Mouse (Mus musculus) ZHBTc4 (cell line): ENCODE measurements at regions not wholly inside any gene's neighbourhood (a gene's known extent, or its start where the extent isn't known, plus 50 kb on each side); places are given as distances from the start of the nearest gene placed in this dataset.

Experiments
- DNase-seq: peaks from one replicate; pipeline ENCODE4 v3.0.0-alpha.2; 2011; ENCODE audit warnings: low read depth, low spot score

DNA sequence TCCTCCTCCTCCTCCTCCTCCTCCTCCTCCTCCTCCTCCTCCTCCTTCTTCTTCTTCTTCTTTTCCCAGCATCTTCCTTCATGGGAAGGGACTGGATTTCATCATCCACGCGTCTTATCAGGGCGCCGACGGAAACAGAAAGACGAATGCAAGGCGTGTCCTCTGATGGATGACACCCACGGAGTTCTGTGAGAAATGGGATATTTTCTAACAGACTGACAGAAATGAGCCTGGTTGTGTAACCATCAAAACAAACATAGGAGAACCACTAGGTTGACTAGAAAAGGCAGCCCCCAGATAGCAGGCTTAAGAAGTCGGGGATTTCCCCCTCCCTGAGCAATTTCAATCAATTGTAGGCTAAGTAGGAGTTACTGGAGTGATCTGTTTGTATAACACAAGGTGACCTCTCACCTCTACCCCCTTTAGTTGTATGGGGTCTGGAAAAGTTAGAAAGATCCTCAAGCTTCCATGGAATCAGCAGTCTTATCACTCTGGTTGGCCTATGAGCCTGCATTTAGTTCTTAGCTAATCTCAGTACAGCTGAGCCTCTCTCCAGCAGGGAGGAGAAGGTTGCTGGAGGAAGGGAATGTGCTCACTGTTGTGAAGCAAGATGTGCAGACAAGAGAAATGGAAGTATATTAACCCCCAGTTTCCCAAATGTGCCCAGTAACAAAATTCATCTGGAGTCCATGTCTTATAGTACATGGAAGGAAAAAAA, 260.0 kb upstream of the Lyplal1 start:
- no peak for DNase-seq

DNA sequence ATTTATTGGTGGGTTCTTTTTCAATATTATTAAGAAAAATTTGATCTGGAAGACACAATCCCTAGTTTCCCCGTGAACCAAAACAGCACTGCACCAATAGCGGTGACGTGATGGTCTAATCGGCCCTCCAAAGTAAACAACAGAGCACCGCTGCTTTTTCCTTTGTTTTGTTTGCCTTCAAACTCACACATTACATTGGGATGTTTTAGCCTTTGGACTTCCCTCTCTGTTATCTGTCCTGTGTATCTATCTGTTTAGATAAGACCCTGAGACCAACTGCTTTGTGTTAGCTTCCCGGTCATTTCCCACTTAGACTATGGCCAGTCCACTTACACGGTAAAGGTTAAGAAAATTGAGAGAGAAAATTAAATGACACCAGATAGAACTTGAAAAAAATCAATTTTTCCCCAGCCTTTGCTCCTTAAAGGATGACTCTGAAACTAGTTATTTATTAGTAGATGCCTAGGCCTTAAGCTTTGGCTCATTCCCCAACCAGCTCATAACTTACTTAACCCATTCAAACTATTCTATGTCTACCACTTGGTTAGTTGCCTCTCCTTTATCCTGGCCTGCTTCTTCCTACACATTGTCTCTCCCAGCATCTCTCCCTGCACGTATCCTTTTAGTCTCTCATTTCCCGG, 257.0 kb upstream of the Lyplal1 start:
- no peak for DNase-seq

DNA sequence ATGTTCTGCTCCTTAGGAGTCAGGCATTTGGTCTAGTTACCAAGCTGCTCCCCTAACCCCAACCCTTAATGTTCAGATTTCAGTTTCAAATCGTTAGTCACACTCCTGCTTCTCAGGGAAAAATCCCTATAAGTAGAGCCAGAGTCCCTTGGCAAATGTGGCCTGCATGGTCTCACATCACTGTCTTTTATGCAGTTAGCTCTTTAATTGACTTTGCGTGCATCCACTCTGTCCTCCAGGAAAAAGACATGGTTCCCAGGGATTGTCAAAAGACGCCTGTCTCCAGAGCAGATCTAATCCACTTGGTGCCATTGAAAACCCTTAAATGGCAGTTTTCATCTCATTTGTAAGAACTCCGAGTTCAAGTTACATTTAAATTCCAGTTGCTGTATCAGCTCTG, 256.3 kb upstream of the Lyplal1 start:
- no peak for DNase-seq

DNA sequence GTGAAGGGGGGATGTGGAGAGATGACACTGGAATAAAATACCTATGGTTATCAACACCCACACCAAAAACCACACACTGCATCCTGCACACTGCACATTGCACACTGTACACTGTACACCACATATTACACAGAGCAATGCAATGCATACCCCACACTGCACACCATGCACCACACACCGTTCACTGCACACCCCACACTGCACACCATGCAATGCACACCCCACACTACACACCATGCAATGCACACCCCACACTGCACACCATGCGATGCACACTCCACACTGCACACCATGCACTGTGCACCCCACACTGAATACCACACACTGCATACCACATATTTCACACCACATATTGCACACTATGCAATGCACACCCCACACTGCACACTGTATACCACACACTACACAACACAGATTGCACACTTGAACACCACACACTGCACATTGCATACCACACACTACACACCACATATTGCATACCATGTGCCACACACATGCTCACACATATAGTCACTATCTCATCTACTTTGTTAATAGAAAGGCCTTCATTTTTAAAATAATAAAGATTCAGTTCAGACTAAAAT, 255.8 kb upstream of the Lyplal1 start:
- no peak for DNase-seq

DNA sequence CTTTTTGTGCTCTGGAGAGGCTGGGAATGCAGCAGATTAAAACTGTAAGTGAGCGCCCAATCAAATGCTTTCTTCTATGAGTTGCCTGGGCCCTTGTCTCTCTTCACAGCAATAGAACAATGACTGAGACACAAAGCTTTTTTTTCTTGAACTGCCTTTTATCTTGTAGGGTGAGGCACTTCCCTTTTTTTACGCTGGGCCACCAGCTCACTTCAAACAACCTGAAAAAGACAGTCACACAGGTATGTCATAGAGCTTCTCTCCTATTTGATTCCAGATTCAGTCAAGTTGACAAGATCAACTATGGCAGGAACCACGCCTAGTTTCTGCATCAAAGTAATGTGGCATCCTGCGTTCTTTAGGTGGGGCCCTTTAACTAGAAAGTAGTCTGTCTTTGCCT, 246.2 kb upstream of the Lyplal1 start:
- peak; percentile 73 for DNase-seq

DNA sequence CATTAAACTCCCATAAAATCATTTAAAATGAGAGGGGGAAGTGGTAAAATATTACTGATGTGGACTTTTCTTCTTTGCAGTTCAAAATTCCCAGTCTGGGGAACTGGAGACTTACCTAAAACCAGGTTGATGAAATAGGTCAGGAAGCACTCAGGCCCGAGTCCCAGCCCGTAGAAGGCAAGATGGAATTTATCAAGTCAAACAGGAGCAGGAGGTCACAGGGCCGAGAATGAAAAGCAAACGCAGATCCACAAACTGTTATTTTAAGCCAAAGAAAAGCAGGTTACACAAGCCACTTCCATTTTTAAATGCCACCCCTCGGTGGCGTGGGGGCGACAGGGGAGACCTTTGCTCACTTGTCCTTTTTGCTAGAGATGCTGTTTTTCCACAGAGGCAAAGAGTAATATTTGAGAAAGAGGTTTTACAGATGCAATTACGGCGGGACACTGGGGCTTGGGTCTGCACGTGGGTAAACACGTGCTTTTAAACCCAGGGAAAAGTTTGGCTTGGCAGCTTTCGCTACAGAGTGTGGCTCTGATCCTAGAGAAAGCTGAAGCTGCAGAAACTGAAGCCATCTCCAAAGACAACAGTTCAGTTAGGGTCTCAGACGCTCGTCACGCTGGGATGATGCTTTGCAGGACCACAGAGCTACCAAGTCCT, 241.0 kb upstream of the Lyplal1 start:
- no peak for DNase-seq

DNA sequence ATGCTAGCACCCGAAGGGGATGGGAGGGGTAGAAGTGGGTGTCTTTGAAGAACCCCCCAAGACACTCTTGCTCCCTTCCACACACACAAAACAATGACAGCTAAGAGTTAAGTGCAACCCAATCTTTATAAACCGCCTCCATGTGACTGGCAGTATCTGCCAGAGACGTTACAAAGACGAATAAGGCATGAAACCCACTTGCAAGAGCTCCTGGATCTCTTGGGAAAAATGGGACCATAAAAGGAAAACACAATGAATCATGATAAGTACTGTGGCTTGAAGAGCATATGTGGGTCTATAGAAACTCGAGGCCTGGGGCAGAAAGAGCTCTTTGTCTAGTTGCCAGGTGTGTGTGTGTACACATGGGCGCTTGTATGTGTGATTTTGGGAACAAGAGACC, 237.6 kb upstream of the Lyplal1 start:
- DNase-seq: no peak

DNA sequence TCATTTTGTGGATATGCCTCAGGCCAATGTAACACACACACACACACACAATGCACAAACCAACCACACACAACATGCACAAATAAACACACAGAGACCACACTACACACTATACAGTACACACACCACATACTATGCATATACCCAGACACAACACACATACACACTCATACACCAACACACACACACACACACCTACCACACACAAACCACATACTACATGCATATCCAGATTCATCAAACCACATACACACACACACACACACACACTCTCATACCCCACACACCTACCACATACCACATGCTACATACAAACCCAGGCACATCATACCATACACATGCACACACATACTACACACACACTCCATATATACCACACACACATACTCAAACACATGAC, 237.0 kb upstream of the Lyplal1 start:
- DNase-seq: no peak

DNA sequence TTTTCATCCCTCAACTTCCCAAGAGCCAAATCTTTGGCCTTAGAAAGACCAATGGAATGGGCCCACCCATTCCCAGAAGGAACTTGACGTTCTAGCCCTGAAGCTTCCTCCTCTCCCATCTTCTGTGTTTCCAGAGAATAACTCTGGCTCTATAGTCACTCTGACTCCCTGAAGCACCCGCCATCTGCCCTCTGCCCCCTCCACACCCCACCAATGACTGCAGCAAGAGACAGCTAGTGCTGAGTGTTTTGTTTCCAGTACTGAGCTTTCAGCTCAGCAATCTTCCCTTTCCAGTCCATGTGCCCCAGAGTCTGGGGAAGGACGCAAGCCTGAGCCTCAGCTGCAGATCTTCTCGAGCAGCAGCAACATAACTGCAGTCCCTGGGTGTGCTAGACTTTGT, 233.3 kb upstream of the Lyplal1 start:
- DNase-seq: no peak

DNA sequence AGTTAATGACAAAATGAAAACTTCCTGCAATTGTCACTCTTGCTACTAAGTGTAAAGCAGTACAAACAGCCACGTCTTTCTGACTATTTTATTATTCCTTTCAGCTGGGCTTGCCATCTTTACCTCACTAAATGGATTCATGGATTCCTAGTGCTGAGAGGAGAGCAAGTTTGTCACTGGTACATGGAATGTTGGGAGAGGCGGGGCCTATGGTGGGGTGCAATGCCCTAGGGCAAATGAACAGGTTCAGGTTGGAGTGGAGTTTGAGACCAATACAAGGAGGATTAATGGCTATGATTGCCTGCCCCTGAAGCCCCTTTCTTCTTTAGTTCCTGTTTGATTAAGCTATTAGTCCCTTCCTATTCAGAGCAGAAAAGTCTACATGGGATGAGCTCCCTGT, 232.9 kb upstream of the Lyplal1 start:
- peak; percentile 53 for DNase-seq

DNA sequence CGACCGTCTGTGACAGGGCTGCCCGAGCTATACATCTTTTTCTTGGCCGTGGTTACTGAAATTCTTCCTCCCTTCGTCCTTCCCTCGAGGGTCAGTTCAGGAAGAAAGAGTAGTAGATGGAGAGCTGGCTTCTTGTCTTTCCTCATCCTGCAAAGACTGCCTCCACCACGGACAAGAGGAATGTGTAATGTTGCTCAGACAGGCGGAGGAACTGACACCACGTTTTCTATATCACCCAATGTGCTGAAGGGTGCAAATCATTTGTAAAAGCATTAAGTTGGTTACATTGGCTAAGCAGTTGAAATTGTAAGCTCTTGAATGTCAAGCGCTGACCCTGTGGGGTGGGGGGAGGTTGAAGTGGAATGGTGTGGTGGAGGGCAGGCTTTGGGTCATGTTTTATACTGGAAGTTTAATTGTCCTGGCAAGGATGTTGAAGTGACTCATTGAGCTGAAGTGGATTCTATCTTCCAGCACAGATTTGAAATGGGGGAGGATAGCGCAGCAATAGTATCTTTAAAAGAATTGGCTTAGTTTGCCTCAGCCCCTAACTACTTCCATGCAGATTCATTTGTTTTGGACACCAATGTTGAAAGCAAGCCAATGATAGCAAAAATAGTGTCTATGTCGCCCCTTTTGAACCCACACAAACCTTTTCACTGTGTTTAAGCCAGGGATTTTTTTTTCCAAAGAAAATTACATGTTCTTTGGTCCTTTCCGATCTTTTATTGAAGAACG, 230.5 kb upstream of the Lyplal1 start:
- no peak for DNase-seq

DNA sequence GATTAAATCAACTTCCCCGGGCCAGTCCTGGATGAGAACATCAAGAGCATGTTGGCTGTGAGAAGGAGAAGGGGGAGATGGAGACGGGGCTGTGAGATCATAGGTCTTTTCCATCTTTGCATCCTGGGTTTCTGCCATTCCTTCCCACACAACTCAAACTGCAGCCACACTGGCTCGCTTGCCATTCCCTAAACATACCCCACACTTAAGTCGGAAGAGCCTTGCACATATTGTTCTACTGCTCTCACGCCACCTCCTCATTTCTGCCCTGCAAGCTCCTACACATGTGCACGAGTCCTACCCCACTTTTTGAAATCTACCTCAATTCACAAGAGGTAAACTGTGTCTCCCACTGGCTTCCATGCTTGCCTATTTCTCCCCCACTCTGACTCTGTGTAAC, 228.3 kb upstream of the Lyplal1 start:
- DNase-seq: no peak

DNA sequence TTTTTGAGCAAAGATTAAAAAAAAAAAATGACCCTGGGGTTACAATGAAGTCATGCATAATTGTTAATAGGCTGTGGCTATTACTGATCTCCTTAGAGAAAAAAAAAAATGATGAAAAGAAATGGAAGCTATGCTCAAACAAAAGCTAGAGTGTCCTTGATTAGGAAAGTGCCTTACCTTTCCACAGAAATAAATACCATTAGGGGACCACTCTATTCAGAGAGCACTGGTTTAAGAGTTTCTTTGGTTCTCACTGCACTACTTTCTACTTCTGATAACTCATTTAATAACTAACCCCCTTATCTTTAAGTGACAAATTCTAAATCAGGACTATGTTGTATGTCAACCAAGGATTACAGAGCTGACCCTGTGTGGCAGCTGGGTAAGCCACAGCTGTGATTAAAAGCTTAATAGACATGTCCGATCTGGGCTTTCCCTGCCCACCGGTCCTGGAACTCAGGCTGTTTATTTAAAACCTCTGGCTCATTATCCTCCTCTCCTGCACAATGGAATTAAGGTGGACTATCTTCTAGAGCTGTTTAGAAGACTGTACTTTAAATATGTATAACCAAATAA, 225.9 kb upstream of the Lyplal1 start:
- DNase-seq: no peak

DNA sequence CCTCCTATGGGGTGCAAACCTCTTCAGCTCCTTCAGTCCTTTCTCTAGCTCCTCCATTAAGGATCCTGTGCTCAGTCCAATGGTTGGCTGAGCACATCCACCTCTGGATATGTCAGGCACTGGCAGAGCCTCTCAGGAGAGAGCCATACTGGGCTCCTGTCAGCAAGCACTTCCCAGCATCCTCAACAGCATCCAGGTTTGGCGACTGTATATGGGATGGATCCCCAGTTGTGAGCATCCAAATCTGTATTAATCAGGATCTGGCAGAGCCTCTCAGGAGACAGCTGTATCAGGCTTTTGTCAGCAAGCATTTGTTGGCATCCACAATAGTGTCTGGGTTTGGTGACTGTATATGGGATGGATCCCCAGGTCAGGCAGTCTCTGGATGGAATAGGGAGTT, 225.3 kb upstream of the Lyplal1 start:
- no peak for DNase-seq

DNA sequence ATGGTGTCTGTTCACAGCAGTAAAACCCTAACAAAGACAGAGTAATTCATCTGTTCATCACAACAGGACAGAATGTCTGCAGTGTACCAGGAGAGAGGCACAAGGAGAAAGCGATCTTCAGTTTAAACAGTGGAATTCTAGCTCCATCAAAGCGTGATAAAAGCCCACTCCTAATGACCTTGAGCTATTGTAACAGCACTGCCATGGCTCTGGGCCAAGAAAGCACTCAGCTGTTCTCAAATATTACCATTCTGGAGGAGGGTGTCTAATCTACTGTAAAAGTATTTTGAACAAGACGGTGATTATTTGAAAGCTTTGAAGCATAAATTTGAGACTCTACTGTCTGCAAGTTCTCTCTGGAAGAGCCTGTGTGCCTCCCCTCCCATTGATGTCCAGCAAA, 224.8 kb upstream of the Lyplal1 start:
- no peak for DNase-seq

DNA sequence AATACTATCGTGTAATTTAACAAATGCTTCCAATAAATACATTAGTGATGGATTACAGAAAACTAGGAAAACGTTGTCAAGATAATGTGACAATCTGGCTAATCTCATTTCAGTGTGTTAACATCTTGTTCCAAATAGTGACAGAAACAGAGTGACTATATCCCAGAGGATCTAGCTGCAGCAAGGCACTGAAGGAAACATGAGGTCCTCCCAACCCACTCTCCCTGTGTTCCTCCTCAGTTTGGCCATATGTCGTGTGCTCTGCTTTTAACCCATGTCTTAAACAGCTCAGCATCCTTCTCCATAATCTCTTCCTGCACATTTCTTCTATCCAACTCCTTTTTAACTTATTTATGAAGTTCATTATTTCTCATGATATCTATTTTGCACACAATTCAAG, 223.6 kb upstream of the Lyplal1 start:
- DNase-seq: no peak

DNA sequence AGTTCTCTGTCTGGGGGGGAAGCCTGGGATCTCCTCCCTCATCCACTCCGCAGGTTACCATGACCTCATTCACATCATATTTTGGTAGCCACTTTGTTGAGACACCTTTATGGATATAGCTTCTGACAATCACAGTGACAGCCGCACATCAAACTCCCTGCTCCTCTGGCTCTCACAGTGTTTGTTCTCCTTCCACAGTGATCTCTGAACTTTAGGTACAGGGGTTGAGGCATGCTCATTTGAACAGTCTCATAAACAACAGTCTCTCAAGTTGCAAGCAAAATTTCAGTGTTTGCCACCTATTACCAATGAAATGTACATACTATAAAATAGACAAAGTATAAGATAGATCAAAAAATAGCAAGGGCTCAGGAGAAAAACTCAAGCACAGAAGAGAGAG, 200.2 kb upstream of the Lyplal1 start:
- no peak for DNase-seq

DNA sequence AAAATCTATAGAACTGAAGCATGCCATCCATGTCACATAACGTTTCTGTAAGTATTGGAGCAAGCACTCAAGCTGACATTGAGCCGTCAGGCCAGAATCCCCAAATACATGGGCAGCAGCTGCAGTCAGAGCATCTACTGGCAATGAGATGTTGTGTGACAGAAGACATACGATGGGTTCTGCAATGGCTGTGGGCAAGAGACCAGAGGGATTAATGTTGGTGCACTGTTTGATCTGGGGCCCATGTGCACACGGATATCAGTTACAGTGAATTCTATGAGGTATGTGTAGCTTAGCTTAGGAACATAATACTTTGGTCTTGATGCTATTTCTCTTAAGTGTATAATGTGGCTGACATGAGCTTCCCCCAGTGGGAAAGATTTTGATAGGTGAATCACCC, 197.1 kb upstream of the Lyplal1 start:
- DNase-seq: no peak

DNA sequence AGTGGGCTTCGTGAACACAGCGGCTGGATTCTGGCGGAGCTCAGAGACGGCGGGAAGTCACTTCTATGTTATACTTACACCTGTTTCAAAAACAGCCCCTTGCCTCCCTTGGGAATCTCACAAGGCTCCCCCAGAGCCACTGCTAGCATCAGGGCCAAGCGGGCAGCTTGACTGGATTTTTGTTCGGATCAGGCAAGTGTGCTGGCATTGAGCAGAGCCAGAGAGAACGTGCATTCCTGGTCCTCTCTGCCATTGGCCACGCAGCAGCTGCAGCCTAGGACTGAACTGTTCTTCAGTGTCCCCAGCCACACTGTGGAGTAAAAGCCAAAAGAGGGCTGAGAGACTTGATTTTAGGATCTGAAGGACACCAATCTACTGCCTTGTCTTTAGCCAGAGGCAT, 195.6 kb upstream of the Lyplal1 start:
- no peak for DNase-seq

DNA sequence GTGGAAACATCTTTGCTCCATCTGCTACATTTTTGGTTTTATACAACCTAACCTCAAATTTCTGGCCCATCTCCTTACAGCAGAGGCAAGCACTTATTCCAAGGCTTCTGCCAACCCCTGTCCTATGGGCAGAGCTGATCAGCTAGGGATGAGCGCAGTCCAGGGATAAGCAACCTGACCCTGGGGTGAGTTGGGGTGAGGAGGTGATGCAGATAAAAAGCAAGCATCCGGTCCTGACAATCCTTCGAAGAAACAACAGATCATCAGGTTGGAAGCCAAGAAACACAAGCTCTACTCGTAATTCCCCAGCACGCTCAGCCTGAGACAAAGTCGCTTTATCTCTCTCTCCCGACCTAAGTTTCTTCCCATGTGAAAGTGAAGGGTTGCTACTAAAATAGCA, 194.9 kb upstream of the Lyplal1 start:
- no peak for DNase-seq

DNA sequence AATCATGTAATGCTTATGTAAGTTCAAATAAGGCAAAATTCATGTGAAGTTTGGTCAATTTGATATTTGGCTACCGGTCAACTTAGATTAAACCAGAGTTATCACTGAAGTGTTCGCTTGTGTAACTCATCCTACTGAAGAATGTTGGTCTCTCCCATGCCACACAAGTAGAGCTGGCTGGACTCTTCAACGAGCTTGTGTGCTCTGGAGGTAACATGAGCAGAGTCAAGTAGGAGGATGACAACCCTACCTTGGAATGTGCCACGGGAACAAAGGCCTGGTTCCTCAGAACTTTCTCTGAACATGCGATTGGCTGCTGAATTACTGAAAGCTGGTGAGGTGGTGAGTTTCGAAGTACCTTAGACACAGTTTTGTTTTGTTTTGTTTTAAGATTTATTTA, 190.5 kb upstream of the Lyplal1 start:
- DNase-seq: no peak

DNA sequence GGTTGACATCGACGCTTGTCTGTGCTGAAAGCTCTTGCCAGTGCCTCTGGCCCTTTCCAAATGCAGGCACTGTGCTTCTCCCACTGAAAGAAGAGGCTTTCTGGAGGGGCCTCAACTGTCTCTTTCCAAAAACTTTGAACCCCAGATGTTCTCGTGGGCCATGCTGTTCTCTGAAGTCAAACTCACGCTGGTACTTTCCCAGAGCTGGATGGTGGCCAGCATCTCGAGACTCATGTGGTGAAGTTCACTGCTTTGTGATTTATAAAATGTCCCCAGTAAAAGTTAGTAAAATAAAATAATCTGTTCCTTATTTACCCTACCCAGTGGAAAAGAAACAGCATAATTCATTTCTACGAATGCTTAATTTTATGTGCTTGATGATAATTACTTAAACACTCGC, 180.4 kb upstream of the Lyplal1 start:
- DNase-seq: no peak
